Mouse (Mus musculus) CD8-positive naive resting alpha-beta T cell, adult 2 months (primary cell): ENCODE measurements around the gene Uqcrq.
"Not testable (repeated sequence)": the region's sequence is repeated elsewhere in the genome, so short reads cannot be mapped to it uniquely, and the experiment has no call there.

Experiments used
- DNase-seq, 2 experiments: peaks; one replicate each; pipeline ENCODE4 v3.0.0; 2022; ENCODE audit warnings: low read depth in 2 of 2, low spot score in 2 of 2

Uqcrq gene

GRCm38 (mm10) chr11:53452396-53452795, 21.8 kb upstream of the Uqcrq start:
- no peak for DNase-seq

- no peak for DNase-seq
These were observed 20.7 kb upstream of the Uqcrq start for GRCm38 (mm10) chr11:53451361-53451760.

DNA sequence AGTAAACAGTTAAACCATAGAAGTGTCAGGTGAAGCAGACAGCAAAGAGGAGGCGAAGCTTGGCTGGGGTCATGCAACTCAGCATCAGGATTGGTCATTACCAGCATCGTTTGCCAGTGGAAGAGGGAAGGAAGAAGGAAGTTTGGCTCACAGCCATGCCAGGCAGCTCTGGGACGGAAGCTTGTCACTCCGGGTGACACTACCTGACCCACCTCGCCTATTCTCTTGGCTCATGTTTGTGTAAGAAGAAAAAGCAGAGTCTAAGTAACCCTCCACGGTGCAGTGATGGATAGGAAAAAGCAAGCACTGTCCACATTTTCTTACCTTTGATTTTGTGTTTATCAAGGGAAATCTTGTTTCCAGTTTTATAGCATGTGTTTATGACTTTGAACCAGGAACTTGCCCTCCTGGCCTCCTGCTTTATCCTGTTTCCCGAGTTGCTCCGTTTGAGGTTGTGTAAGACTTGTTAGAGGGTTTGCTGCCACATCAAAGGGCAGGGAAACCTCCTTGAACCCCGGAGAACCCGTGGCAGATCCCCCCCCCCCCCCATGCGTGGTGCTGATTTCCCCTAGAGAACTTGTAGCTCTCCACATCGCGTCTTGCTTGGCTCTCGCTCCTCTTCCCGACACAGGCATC, 19.6 kb upstream of the Uqcrq start:
- DNase-seq: peak in 1 of 2 experiments; percentile 15

GRCm38 (mm10) chr11:53448529-53448928, 17.9 kb upstream of the Uqcrq start:
- no peak for DNase-seq

GRCm38 (mm10) chr11:53447996-53448395, 17.4 kb upstream of the Uqcrq start:
- no peak for DNase-seq

GRCm38 (mm10) chr11:53446183-53446582, 15.6 kb upstream of the Uqcrq start:
- DNase-seq: no peak

- no peak for DNase-seq
These were observed 14.9 kb upstream of the Uqcrq start for GRCm38 (mm10) chr11:53445562-53445961.

DNA sequence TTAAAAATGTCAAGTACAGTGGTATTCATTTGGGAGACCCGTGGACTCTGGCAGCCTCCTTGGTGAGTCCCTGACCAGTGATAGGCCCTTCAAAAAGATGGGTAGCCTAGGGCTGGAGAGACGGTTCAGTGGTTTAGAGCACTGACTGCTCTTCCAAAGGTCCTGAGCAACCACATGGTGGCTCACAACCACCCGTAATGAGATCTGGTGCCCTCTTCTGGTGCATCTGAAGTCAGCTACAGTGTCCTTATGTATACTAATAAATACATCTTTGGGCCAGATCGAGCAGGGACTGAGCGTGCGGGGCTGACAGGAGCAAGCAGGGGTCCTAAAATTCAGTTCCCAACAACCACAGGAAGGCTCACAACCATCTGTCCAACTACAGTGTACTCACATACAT, 13.2 kb upstream of the Uqcrq start:
- peak in 1 of 2 experiments; percentile 39 for DNase-seq

- DNase-seq: peak in 1 of 2 experiments; percentile 26
These were observed 11.3 kb upstream of the Uqcrq start for GRCm38 (mm10) chr11:53441921-53442320.

DNA sequence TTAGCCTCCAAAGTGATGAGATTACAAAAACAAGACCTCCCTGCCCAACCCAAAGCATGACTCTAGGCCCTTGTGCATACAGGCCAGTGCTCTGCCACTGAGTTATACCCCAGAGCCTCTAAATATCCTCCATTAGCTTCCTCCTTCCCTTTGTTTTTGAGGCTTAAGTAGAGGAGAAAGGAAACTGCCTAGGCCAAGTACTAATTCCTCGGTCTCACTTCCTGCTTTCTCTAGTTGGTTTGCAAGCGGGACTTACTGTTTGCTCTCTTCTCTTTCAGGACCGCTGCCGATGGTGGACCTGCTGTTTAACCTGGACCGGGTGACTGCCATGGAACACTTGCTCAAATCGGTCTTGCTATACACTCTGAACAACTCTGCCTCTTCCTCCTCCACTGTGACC, 5.7 kb upstream of the Uqcrq start:
- no peak for DNase-seq

- DNase-seq: no peak
These were observed 4.9 kb upstream of the Uqcrq start for GRCm38 (mm10) chr11:53435504-53435903.

GRCm38 (mm10) chr11:53433057-53433456, 2.4 kb upstream of the Uqcrq start:
- DNase-seq: no peak

GRCm38 (mm10) chr11:53431347-53432056, 871 bp upstream of the Uqcrq start:
- no peak for DNase-seq

- DNase-seq: no peak
These were observed 346 bp downstream of the Uqcrq start for GRCm38 (mm10) chr11:53430300-53430669.

DNA sequence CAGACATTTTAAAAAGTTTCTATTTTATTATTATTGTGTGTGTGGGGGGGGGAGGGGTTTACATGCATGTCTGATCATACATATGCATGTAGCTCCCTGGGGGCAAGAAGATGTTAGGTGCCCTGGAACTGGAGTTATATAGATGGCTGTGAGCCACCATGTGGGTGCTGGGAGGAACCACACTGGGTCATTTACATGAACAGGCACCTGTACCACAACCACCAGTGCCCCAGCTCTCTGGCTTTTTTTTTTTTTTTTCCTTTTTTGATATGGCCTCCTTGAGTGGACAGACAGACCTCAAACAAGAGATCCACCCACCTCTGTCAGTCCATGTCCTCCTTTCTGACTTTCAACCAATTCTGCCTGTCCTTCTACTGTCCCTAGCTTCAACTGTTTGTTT, 1.4 kb downstream of the Uqcrq start:
- DNase-seq: no peak

DNA sequence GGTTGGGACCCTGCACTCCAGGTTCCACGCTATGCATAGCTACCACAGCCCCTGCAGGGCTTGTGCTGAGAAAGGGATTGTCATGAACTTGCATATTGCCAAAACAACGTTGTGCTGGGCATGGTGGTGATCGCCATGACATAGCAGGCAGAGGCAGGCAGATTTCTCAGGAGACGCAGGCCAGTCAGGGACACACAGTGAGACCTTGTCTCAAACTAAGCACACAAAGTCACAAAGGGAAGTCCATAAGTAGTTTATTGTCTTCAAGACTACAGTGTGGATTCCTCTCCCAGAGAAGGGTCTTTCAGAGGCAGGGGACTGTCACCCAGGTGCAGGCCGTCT, 1.9 kb downstream of the Uqcrq start:
- no peak for DNase-seq

GRCm38 (mm10) chr11:53427993-53428715, 2.5 kb downstream of the Uqcrq start:
- DNase-seq: no peak

GRCm38 (mm10) chr11:53426914-53427313, 3.7 kb downstream of the Uqcrq start:
- DNase-seq: not testable (repeated sequence)

- DNase-seq: no peak
These were observed 4.8 kb downstream of the Uqcrq start for GRCm38 (mm10) chr11:53425711-53426255.

- DNase-seq: no peak
These were observed 5.4 kb downstream of the Uqcrq start for GRCm38 (mm10) chr11:53425251-53425650.

DNA sequence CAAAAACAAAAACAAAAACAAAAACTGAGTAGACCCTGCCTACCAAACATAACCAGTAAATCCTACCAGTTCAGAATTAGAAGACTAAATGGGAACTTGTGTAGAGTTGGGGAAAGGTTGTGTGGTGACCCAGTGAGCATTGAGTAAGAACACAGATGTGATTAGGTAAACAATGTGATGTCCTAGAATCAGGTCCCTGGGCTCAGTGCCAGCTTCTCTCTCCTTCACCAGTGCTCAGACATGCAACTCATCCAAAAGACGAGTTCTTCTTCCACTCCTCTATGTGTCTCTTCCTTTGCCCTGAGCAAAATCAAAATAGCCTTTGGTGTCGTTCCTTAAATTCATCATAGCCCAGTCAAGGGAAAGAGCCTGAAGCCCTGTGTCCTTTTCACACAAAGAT, 5.8 kb downstream of the Uqcrq start:
- no peak for DNase-seq

DNA sequence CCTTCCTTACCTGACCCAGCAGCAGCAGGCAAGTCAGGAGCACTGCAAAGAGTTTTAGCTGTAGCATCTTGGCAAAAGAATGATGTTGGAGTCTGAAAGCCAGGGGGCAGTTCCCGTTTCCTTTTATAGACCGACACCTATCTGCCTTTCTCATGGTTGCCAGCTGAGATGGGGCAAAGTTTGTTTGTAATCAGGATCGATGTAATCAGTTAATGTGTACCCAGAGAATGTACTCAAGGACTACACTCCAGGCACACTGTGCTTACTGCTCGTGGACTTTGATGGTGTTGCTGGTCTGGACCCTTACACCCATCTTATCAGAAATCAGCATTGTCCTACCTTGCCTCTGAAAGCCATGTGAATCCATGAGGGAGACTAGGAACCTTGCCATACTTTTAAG, 7.6 kb downstream of the Uqcrq start, which contains the start of gene Leap2:
Leap2 (minus strand) TSS at position 135 of the 400 bp plus-strand sequence.
- no peak for DNase-seq
